ENCODE assay signal across 14 mouse cellular contexts in the genomic region with DNA sequence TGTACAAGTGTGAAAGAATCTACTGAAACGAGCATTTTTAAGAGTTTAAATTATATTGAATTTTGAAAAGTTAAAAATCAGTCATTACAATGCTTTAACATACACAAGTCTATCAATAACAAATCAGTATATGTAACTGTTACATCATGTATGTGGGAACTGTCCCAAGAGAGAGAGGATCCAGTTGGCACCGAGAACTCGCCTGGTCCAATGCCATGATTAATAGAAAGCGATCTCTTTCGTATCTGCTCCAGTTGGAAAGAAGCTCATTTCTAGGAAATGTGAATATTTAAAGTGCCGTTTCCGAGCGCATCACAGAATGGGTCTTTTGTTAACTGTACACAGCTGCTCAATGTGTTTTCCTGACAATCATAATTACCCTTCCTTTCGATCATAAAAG.
DNase-seq lines count a peak whose midpoint lies in the region.
"Had no signal": no experiment of that assay in that cellular context is flagged by ENCODE, and none has a peak within 500 bp of the region (broad histone marks: within the 10 kb centered on the region; RNA-seq: fewer than 3 reads in every experiment).

No protein-coding gene starts in this region.

- intact Hi-C loops in left cerebral cortex, postnatal 25 days (cut with DNase I) = no loop called here
- intact Hi-C loops in heart, postnatal 36 days (cut with DNase I) = no loop called here

- DNase-seq in cerebellum, postnatal 14 days = peak; percentile 40 to 50
- no peak for DNase-seq in cerebellum, adult 8-10 months
- peak; percentile 34 for DNase-seq in layer of hippocampus, adult 11-12 months (ENCODE audit: low spot score)
- DNase-seq in layer of hippocampus, postnatal 10 days (ENCODE audit: low spot score in 2 of 2) = no peak
- peak; percentile 22 for DNase-seq in Muller cell, postnatal 12 days (ENCODE audit: inconsistent ontology term)
- DNase-seq in brain, adult 2 months (ENCODE audit: low read depth, low spot score) = peak; percentile 24
- no peak for DNase-seq in left cerebral cortex, postnatal 25 days (ENCODE audit: low spot score in 2 of 2)
- DNase-seq in heart, postnatal 36 days = no peak
- DNase-seq: adrenal gland, postnatal 25 days; kidney, adult 2 months; kidney, postnatal 10 days; retina, postnatal 1 day; right cerebral cortex, postnatal 4 days; thymus, adult 2 months had no signal

Comparison
In these comparisons a context has a peak if more than half of its experiments do, and no peak if none do; other contexts are left out.
1. DNase-seq: peak in cerebellum, postnatal 14 days (2 of 2), layer of hippocampus, adult 11-12 months (single experiment), Muller cell, postnatal 12 days (single experiment) and brain, adult 2 months (single experiment); none in cerebellum, adult 8-10 months (single experiment), layer of hippocampus, postnatal 10 days (0 of 2), left cerebral cortex, postnatal 25 days (0 of 2) and heart, postnatal 36 days (0 of 2).